Mouse (Mus musculus): Measurements from ENCODE around the gene Grid1. TPM values are rescaled to one million over a fixed set of nuclear protein-coding genes. Genes with fewer than 3 reads are reported as not detected.

Grid1 gene
- polyA plus RNA-seq, 2 experiments: 0.04 TPM; not detected in 1

- TF ChIP-seq EP300 (IDR thresholded peaks at IDR 0.05; ENCODE audit: low read depth) (no peak), CTCF (IDR thresholded peaks at IDR 0.05; ENCODE audit: low read depth) (no peak)
- H3K4me3 ChIP-seq (ENCODE audit: insufficient read depth in 1 of 2, low read depth in 2 of 2, low read length in 2 of 2): no peak overlapping the region
- no peak for DNase-seq (ENCODE audit: low read depth in 3 of 3, low spot score in 3 of 3)
- ATAC-seq (ENCODE audit: insufficient read depth): no peak
- 70% methylated on average over 3 of the region's 3 CpGs for WGBS (ENCODE audit: insufficient replicate concordance)
- no peak overlapping the region for H3K9ac ChIP-seq (replicated peaks)
- H3K9me3 ChIP-seq (ENCODE audit: control insufficient read depth, low read length): no peaks in the 10 kb centered on the region
- no peaks in the 10 kb centered on the region for H3K27me3 ChIP-seq (ENCODE audit: control insufficient read depth, insufficient read depth, low read length)
- no peak overlapping the region for H3K27ac ChIP-seq
- no peak overlapping the region for H3K4me2 ChIP-seq (ENCODE audit: low read depth)
- no peaks in the 10 kb centered on the region for H3K4me1 ChIP-seq (replicated peaks; ENCODE audit: control insufficient read depth in 2 of 2, insufficient read depth in 2 of 2, low read length in 1 of 2)
- H3K36me3 ChIP-seq (replicated peaks; ENCODE audit: control insufficient read depth, insufficient read depth, low read depth): no peaks in the 10 kb centered on the region
Observed at GRCm38 (mm10) chr14:34844166-34844565, 24.3 kb downstream of the Grid1 start.

- no peak overlapping the region for H3K4me3 ChIP-seq (ENCODE audit: insufficient read depth in 1 of 2, low read depth in 2 of 2, low read length in 2 of 2)
- no peaks in the 10 kb centered on the region for H3K9me3 ChIP-seq (ENCODE audit: control insufficient read depth, low read length)
- no peak overlapping the region for H3K27ac ChIP-seq
- DNase-seq (ENCODE audit: low read depth in 3 of 3, low spot score in 3 of 3): no peak
- 40% methylated on average over 4 of the region's 4 CpGs for WGBS (ENCODE audit: insufficient replicate concordance)
- H3K9ac ChIP-seq (replicated peaks): no peak overlapping the region
- TF ChIP-seq CTCF (IDR thresholded peaks at IDR 0.05; ENCODE audit: low read depth): no peak
- no peak for TF ChIP-seq EP300 (IDR thresholded peaks at IDR 0.05; ENCODE audit: low read depth)
- no peaks in the 10 kb centered on the region for H3K4me1 ChIP-seq (replicated peaks; ENCODE audit: control insufficient read depth in 2 of 2, insufficient read depth in 2 of 2, low read length in 1 of 2)
- ATAC-seq (ENCODE audit: insufficient read depth): no peak
- no peak overlapping the region for H3K4me2 ChIP-seq (ENCODE audit: low read depth)
- no peaks in the 10 kb centered on the region for H3K36me3 ChIP-seq (replicated peaks; ENCODE audit: control insufficient read depth, insufficient read depth, low read depth)
- H3K27me3 ChIP-seq (ENCODE audit: control insufficient read depth, insufficient read depth, low read length): no peaks in the 10 kb centered on the region
Observed at GRCm38 (mm10) chr14:34846799-34847198, 26.9 kb downstream of the Grid1 start.

GRCm38 (mm10) chr14:34847625-34848024 lies 27.7 kb downstream of the Grid1 start:
- H3K9me3 ChIP-seq (ENCODE audit: control insufficient read depth, low read length): no peaks in the 10 kb centered on the region
- DNase-seq (ENCODE audit: low read depth in 3 of 3, low spot score in 3 of 3) (no peak), ATAC-seq (ENCODE audit: insufficient read depth) (no peak)
- no peak overlapping the region for H3K9ac ChIP-seq (replicated peaks)
- WGBS (ENCODE audit: insufficient replicate concordance): 70% methylated on average over 5 of the region's 5 CpGs
- H3K36me3 ChIP-seq (replicated peaks; ENCODE audit: control insufficient read depth, insufficient read depth, low read depth): no peaks in the 10 kb centered on the region
- H3K27ac ChIP-seq: no peak overlapping the region
- no peak for TF ChIP-seq CTCF (IDR thresholded peaks at IDR 0.05; ENCODE audit: low read depth)
- TF ChIP-seq EP300 (IDR thresholded peaks at IDR 0.05; ENCODE audit: low read depth): no peak
- no peaks in the 10 kb centered on the region for H3K27me3 ChIP-seq (ENCODE audit: control insufficient read depth, insufficient read depth, low read length)
- no peak overlapping the region for H3K4me2 ChIP-seq (ENCODE audit: low read depth)
- no peak overlapping the region for H3K4me3 ChIP-seq (ENCODE audit: insufficient read depth in 1 of 2, low read depth in 2 of 2, low read length in 2 of 2)
- H3K4me1 ChIP-seq (replicated peaks; ENCODE audit: control insufficient read depth in 2 of 2, insufficient read depth in 2 of 2, low read length in 1 of 2): no peaks in the 10 kb centered on the region

GRCm38 (mm10) chr14:34860891-34861780 lies 41.2 kb downstream of the Grid1 start:
- 55% methylated on average over 9 of the region's 9 CpGs for WGBS (ENCODE audit: insufficient replicate concordance)
- ATAC-seq (ENCODE audit: insufficient read depth): no peak
- no peak overlapping the region for H3K27ac ChIP-seq

GRCm38 (mm10) chr14:34867266-34867665 lies 47.4 kb downstream of the Grid1 start:
- DNase-seq (ENCODE audit: low read depth in 3 of 3, low spot score in 3 of 3): no peak
- Histone ChIP-seq H3K4me3 (ENCODE audit: insufficient read depth in 1 of 2, low read depth in 2 of 2, low read length in 2 of 2) (no peak overlapping the region), H3K9ac (replicated peaks) (no peak overlapping the region), H3K27ac (no peak overlapping the region), H3K4me2 (ENCODE audit: low read depth) (no peak overlapping the region), H3K36me3 (replicated peaks; ENCODE audit: control insufficient read depth, insufficient read depth, low read depth) (no peaks in the 10 kb centered on the region), H3K27me3 (ENCODE audit: control insufficient read depth, insufficient read depth, low read length) (no peaks in the 10 kb centered on the region), H3K9me3 (ENCODE audit: control insufficient read depth, low read length) (no peaks in the 10 kb centered on the region), H3K4me1 (replicated peaks; ENCODE audit: control insufficient read depth in 2 of 2, insufficient read depth in 2 of 2, low read length in 1 of 2) (no peaks in the 10 kb centered on the region)
- no peak for ATAC-seq (ENCODE audit: insufficient read depth)
- WGBS (ENCODE audit: insufficient replicate concordance): 19% methylated on average over 5 of the region's 5 CpGs
- TF ChIP-seq EP300 (IDR thresholded peaks at IDR 0.05; ENCODE audit: low read depth) (no peak), CTCF (IDR thresholded peaks at IDR 0.05; ENCODE audit: low read depth) (no peak)

More at GRCm38 (mm10) chr14:34860891-34861780, 41.2 kb downstream of the Grid1 start:
- TF ChIP-seq CTCF (IDR thresholded peaks at IDR 0.05; ENCODE audit: low read depth) (no peak), EP300 (IDR thresholded peaks at IDR 0.05; ENCODE audit: low read depth) (no peak)
- no peak overlapping the region for H3K9ac ChIP-seq (replicated peaks)
- H3K4me3 ChIP-seq (ENCODE audit: insufficient read depth in 1 of 2, low read depth in 2 of 2, low read length in 2 of 2): no peak overlapping the region
- H3K36me3 ChIP-seq (replicated peaks; ENCODE audit: control insufficient read depth, insufficient read depth, low read depth): no peaks in the 10 kb centered on the region
- DNase-seq (ENCODE audit: low read depth in 3 of 3, low spot score in 3 of 3): no peak
- no peaks in the 10 kb centered on the region for H3K9me3 ChIP-seq (ENCODE audit: control insufficient read depth, low read length)
- no peaks in the 10 kb centered on the region for H3K4me1 ChIP-seq (replicated peaks; ENCODE audit: control insufficient read depth in 2 of 2, insufficient read depth in 2 of 2, low read length in 1 of 2)
- H3K4me2 ChIP-seq (ENCODE audit: low read depth): no peak overlapping the region
- H3K27me3 ChIP-seq (ENCODE audit: control insufficient read depth, insufficient read depth, low read length): no peaks in the 10 kb centered on the region
